Mouse (Mus musculus): ENCODE data around the gene Rpl41.

DNA sequence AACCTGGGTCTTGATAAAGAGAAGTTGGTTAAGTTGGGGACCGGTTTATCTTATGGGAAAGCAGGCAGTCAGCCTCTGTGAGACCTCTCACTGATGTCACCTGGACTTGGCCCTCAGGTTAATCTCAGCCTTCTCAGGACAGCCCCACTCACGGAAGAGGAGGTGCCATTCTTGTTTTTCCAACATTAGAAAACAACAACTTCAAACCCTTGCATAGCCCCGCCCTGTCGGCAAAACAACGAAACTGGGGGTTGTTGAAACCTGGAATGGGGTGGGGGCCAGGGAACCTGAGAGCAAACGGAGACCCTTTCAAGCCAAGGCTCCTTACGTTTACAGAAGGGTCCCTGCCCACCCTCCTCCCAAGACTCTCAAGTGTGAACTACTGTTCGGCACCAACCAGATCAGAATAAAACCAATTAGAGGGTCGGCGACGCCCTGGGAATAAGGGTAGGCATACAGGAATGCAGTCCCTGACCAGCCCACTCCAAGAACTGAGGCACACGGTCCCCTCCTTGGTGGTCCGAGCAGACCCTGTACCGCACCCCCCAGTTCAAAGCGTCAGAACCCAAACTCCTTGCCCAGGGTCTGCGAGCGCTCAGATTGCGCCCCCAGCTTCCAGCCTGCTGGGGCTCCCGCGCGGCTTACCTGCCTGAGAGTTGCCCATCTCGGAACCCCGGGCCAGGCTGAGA lies 39.8 kb upstream of the Rpl41 start:
- no peak for TF ChIP-seq EP300 (IDR thresholded peaks at IDR 0.05; ENCODE audit: low read depth)
- no peak for TF ChIP-seq CTCF (IDR thresholded peaks at IDR 0.05; ENCODE audit: low read depth)

Measured in liver, postnatal 0 days (tissue).